In the genomic region with DNA sequence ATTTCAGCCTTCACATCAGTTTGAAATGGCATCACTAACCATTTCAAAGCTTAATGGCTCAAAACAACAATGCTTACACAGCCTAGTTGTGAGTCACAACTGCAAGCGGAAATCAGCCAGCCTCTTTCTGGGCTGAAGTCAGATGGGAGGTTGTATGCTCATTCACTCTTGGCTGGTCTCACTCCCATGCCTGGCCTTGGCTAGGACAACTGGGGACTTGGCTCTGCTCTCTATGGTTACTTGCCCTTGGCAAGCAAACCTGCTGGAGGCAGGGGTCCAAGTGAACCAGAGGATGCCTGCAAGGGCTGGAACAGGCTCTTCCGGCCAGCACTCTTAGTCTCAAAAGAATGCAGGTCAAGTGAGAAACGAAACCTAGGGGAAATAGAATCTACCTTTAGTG, we compare ENCODE assay signal across 9 mouse cellular contexts.
DNase-seq lines count a peak whose midpoint lies in the region; ATAC-seq and TF ChIP-seq lines count a peak whose summit lies in the region.
"Had no signal": no experiment of that assay in that cellular context is flagged by ENCODE, and none has a peak within 500 bp of the region (broad histone marks: within the 10 kb centered on the region; RNA-seq: fewer than 3 reads in every experiment).

No protein-coding gene starts in this region.

- no peaks in the 10 kb centered on the region for H3K27me3 ChIP-seq in lung, postnatal 0 days (replicated peaks; ENCODE audit: insufficient read depth, low read length)

- intact Hi-C loops in gastrocnemius, adult 2 months (cut with DNase I): no loop called here

- no peak overlapping the region for H3K9ac ChIP-seq in lung, postnatal 0 days (replicated peaks; ENCODE audit: low read depth)

- WGBS in lung, postnatal 0 days: 84% methylated on average over 3 of the region's 3 CpGs

- H3K4me3 ChIP-seq in lung, postnatal 0 days (ENCODE audit: low read depth, low read length): no peak overlapping the region
- no peak overlapping the region for H3K4me3 ChIP-seq in gastrocnemius, adult 2 months
- H3K4me3 ChIP-seq: erythroblast, embryonic 14.5 days had no signal

- no peaks in the 10 kb centered on the region for H3K4me1 ChIP-seq in lung, postnatal 0 days (ENCODE audit: insufficient read depth, low read depth, low read length)

- H3K27ac ChIP-seq in lung, postnatal 0 days (ENCODE audit: low read length): no peak overlapping the region
- H3K27ac ChIP-seq in gastrocnemius, adult 2 months: no peak overlapping the region

- 0 out of 2 replicates have a peak, but pooled peaks cover under 1% of the 10 kb centered on the region for H3K9me3 ChIP-seq in lung, postnatal 0 days (ENCODE audit: low read length)

- H3K36me3 ChIP-seq in lung, postnatal 0 days (ENCODE audit: insufficient read depth, low read length): no peaks in the 10 kb centered on the region

- no peak overlapping the region for H3K4me2 ChIP-seq in lung, postnatal 0 days (replicated peaks; ENCODE audit: low read depth, low read length)

- peak; percentile 4 to 5 for DNase-seq in lung, adult 18-20 months
- DNase-seq in lung, postnatal 0 days (ENCODE audit: low spot score): no peak
- DNase-seq in gastrocnemius, adult 2 months: peak; percentile 88
- peak; percentile 18 for DNase-seq in left cerebral cortex, adult 11 months (ENCODE audit: low spot score)
- peak; percentile 69 for DNase-seq in right cerebral cortex, postnatal 4 days
- no peak for DNase-seq in thymus, postnatal 10 days (ENCODE audit: low spot score in 2 of 2)
- no peak for DNase-seq in lung, postnatal 4 days

- ATAC-seq in lung, postnatal 0 days: no peak
- ATAC-seq in cerebellum, adult (ENCODE audit: insufficient number of reproducible peaks, low FRiP score, low TSS enrichment): peak; percentile 100

- TF ChIP-seq CTCF in lung, postnatal 0 days (IDR thresholded peaks at IDR 0.05): no peak
- TF ChIP-seq CTCF in gastrocnemius, adult 2 months (IDR thresholded peaks at IDR 0.05): no peak

- TF ChIP-seq EP300 in lung, postnatal 0 days (IDR thresholded peaks at IDR 0.05): no peak

Comparison
In these comparisons a context has a peak if more than half of its experiments do, and no peak if none do; other contexts are left out.
1. DNase-seq: peak in lung, adult 18-20 months (2 of 2), gastrocnemius, adult 2 months (single experiment), left cerebral cortex, adult 11 months (single experiment) and right cerebral cortex, postnatal 4 days (single experiment); none in lung, postnatal 0 days (single experiment), thymus, postnatal 10 days (0 of 2) and lung, postnatal 4 days (0 of 2).